Mouse (Mus musculus) midbrain, embryonic 11.5 days (tissue): ENCODE results near the gene Arhgdib. TPM values are rescaled to one million over a fixed set of nuclear protein-coding genes. Genes with fewer than 3 reads are reported as not detected.

ENCODE experiments used
- ATAC-seq: fragments of 200-750 bp; cut with Nextera tagmentation; 2 replicates; pipeline ENCODE4 v1.8.0; 2017; ENCODE audit warnings: moderate TSS enrichment, moderate library complexity; ENCODE audit not compliant: low FRiP score
- DNase-seq: peaks from one replicate; pipeline ENCODE4 v3.0.0; 2015; ENCODE audit warnings: low spot score; ENCODE audit errors: missing footprints
- H3K27ac ChIP-seq: fragments of 300-500 bp; sonication (generic); 2 replicates; pipeline ENCODE4 v1.5.1; 2014; ENCODE audit warnings: low read depth, low read length
- H3K27me3 ChIP-seq: fragments of 300-500 bp; sonication (generic); 2 replicates; pipeline ENCODE4 v1.6.1; 2014; ENCODE audit warnings: mild to moderate bottlenecking, low read length, moderate library complexity, mixed read lengths; ENCODE audit not compliant: control insufficient read depth, insufficient read depth
- H3K36me3 ChIP-seq: fragments of 300-500 bp; sonication (generic); 2 replicates; pipeline ENCODE4 v1.6.1; 2014; ENCODE audit warnings: mild to moderate bottlenecking, low read length, moderate library complexity, mixed read lengths; ENCODE audit not compliant: control insufficient read depth, insufficient read depth
- H3K4me1 ChIP-seq: fragments of 300-500 bp; sonication (generic); 2 replicates; pipeline ENCODE4 v1.6.1; 2014; ENCODE audit warnings: low read length; ENCODE audit not compliant: control insufficient read depth, insufficient read depth
- H3K4me2 ChIP-seq: fragments of 300-500 bp; sonication (generic); 2 replicates; pipeline ENCODE4 v1.6.1; 2014; ENCODE audit warnings: mild to moderate bottlenecking, moderate library complexity
- H3K4me3 ChIP-seq: fragments of 300-500 bp; sonication (generic); 2 replicates; pipeline ENCODE4 v1.5.1; 2014; ENCODE audit warnings: low read depth, low read length
- H3K9ac ChIP-seq: fragments of 300-500 bp; sonication (generic); 2 replicates; pipeline ENCODE4 v1.6.1; 2014; ENCODE audit warnings: low read length
- H3K9me3 ChIP-seq: fragments of 300-500 bp; sonication (generic); 2 replicates; pipeline ENCODE4 v1.6.1; 2016; ENCODE audit warnings: low read length; ENCODE audit not compliant: control insufficient read depth
- WGBS: fragments of 180-500 bp; shearing (Covaris S2); extraction: QIAGEN DNeasy Blood & Tissue Kit; methylation state at CpG from one replicate; pipeline ENCODE4 v1.1.7; 2014; 5-methylcytosine and 5-hydroxymethylcytosine counted together
- polyA plus RNA-seq: library from polyadenylated mRNA; unstranded; fragments of >200 nt; fragmentation: Nextera tagmentation; extraction: Ambion mirVana; gene quantifications from 2 replicates; pipeline ENCODE4 v1.2.1, GENCODE M21; 2014

Arhgdib gene
- polyA plus RNA-seq, 1 experiment from 2014 or later, result 26.4 TPM

DNA sequence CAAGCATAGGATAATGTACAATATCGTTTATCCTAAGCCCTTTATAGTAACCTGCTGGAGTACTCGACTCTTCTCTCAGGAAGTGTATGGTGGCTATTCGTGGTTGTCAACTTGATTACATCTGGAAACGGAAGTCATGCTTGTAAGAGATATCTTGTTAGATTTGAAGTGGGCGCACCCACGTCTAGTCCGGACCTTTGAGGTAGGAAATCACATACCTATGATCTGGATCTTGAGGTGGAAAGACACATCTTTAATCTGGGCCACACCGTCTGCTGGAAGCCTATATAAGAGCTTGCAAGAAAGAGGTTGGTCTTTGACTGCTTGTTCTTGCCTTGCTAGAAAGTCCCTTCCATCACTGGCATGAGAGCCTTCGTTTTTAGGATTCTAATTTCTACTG, 39.2 kb downstream of the Arhgdib start:
- WGBS, result 84% methylated on average over 9 of the region's 9 CpGs
- no peak overlapping the region for H3K9ac ChIP-seq
- ATAC-seq, result no peak

GRCm38 (mm10) chr6:136901010-136901409, 40.7 kb downstream of the Arhgdib start:
- Histone ChIP-seq H3K9ac (no peak overlapping the region), H3K27me3 (no peaks in the 10 kb centered on the region), H3K27ac (no peak overlapping the region), H3K4me2 (no peak overlapping the region), H3K4me1 (no peaks in the 10 kb centered on the region), H3K9me3 (no peaks in the 10 kb centered on the region), H3K36me3 (no peaks in the 10 kb centered on the region), H3K4me3 (no peak overlapping the region)
- DNase-seq (no peak), ATAC-seq (no peak)
- WGBS, result 82% methylated on average over 2 of the region's 2 CpGs

More for the DNA sequence above, 39.2 kb downstream of the Arhgdib start:
- Histone ChIP-seq H3K27me3 (no peaks in the 10 kb centered on the region), H3K4me2 (no peak overlapping the region), H3K4me3 (no peak overlapping the region), H3K9me3 (no peaks in the 10 kb centered on the region), H3K4me1 (no peaks in the 10 kb centered on the region), H3K27ac (no peak overlapping the region), H3K36me3 (no peaks in the 10 kb centered on the region)
- no peak for DNase-seq

DNA sequence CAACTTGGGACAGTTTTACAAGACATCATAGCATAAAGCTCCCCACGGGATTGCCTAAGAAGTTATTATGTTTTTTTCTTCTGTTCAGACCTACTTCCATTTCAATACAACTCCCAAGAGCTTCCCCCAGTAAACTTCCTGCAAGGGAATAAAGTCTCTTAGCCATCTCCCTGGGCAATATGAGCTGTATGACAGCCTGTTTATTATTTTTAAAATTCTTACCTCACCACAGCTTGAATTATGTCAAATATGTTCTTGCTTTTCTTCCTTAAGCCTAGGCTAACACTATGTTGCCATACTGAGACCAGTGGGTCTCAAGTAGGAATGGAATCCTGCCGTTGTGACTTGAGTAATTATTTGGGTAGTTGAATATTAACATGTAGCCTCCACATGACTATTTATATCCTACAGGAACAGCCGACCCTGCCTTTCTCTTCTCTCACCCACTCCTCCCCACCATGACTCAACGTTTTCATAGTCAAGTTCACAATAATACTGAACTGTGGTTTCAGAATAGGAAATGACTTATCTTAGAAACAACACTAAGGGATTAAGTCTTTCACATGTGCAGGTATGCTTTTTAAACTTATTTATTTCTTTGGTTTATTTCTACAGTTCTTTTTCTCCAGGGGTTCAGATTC, 41.2 kb downstream of the Arhgdib start:
- ATAC-seq (no peak), DNase-seq (no peak)
- Histone ChIP-seq H3K9ac (no peak overlapping the region), H3K4me3 (no peak overlapping the region), H3K27ac (no peak overlapping the region), H3K36me3 (no peaks in the 10 kb centered on the region), H3K4me1 (no peaks in the 10 kb centered on the region), H3K4me2 (no peak overlapping the region), H3K27me3 (no peaks in the 10 kb centered on the region), H3K9me3 (no peaks in the 10 kb centered on the region)
- 83% methylated on average over 4 of the region's 4 CpGs for WGBS

GRCm38 (mm10) chr6:136898954-136899353, 42.7 kb downstream of the Arhgdib start:
- Histone ChIP-seq H3K4me1 (no peaks in the 10 kb centered on the region), H3K9me3 (no peaks in the 10 kb centered on the region), H3K27ac (no peak overlapping the region), H3K4me3 (no peak overlapping the region), H3K36me3 (no peaks in the 10 kb centered on the region), H3K27me3 (no peaks in the 10 kb centered on the region), H3K9ac (no peak overlapping the region), H3K4me2 (no peak overlapping the region)
- ATAC-seq, result no peak
- no peak for DNase-seq
- WGBS, result 77% methylated on average over 2 of the region's 2 CpGs

GRCm38 (mm10) chr6:136898222-136898621, 43.5 kb downstream of the Arhgdib start:
- Histone ChIP-seq H3K4me1 (no peaks in the 10 kb centered on the region), H3K4me2 (no peak overlapping the region), H3K36me3 (no peaks in the 10 kb centered on the region), H3K27me3 (no peaks in the 10 kb centered on the region), H3K9me3 (no peaks in the 10 kb centered on the region), H3K4me3 (no peak overlapping the region), H3K9ac (no peak overlapping the region), H3K27ac (no peak overlapping the region)
- no peak for DNase-seq
- ATAC-seq, result no peak
- WGBS, result 76% methylated on average over 4 of the region's 4 CpGs

- Histone ChIP-seq H3K9ac (no peak overlapping the region), H3K4me3 (no peak overlapping the region), H3K9me3 (no peaks in the 10 kb centered on the region), H3K27me3 (no peaks in the 10 kb centered on the region), H3K36me3 (no peaks in the 10 kb centered on the region), H3K4me2 (no peak overlapping the region), H3K27ac (no peak overlapping the region), H3K4me1 (no peaks in the 10 kb centered on the region)
- ATAC-seq, result no peak
- 84% methylated on average over 4 of the region's 4 CpGs for WGBS
- no peak for DNase-seq
Measured at GRCm38 (mm10) chr6:136897789-136898188, 43.9 kb downstream of the Arhgdib start.

DNA sequence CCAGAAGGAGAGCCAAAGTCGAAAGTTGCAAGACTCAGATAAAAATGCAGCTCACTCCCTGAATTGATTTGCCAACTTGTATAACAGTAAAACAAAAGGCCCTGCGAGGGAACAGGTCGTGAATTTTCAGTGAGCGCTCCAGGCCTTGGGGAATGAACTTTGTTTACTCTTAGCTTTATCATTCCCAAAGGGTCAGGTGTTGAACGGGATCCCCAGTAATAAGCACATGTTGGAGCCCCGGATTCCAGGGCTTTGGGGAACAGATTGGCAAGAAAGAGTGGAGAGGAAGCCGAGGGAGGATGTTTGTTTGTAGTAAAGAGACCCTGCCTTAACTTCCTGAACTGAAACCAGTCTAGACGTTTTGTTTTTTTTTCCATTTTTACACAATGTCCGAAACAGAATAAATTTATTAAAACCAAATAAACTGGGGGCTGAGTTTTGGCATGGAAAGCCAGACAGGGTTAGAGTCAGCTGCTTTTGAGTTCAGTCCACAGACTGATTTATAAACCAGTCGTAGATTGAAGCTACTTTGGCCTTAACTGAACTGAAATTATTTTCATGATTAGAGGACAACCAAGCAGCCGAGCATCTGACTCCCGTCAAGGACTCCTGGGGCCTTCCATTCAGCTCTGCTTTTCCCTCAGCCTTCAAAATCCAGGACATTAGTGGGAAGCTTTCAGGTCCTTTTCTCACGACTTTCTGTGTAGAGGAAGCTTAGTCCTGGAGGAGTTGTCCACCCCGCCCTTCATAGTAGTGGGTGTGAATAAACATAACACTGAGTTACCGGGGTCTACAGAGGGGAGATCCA, 47.0 kb downstream of the Arhgdib start:
- Histone ChIP-seq H3K4me3 (no peak overlapping the region), H3K27ac (no peak overlapping the region), H3K4me2 (no peak overlapping the region), H3K9ac (no peak overlapping the region), H3K36me3 (no peaks in the 10 kb centered on the region), H3K9me3 (no peaks in the 10 kb centered on the region), H3K4me1 (no peaks in the 10 kb centered on the region), H3K27me3 (no peaks in the 10 kb centered on the region)
- ATAC-seq (no peak), DNase-seq (no peak)
- WGBS, result 69% methylated on average over 15 of the region's 15 CpGs

- no peaks in the 10 kb centered on the region for H3K36me3 ChIP-seq
- ATAC-seq (no peak), DNase-seq (no peak)
- no peaks in the 10 kb centered on the region for H3K9me3 ChIP-seq
- no peaks in the 10 kb centered on the region for H3K4me1 ChIP-seq
- H3K4me3 ChIP-seq, result no peak overlapping the region
- 80% methylated on average over 2 of the region's 2 CpGs for WGBS
- no peaks in the 10 kb centered on the region for H3K27me3 ChIP-seq
- H3K4me2 ChIP-seq, result no peak overlapping the region
- no peak overlapping the region for H3K27ac ChIP-seq
- H3K9ac ChIP-seq, result no peak overlapping the region
Measured at GRCm38 (mm10) chr6:136892002-136892401, 49.7 kb downstream of the Arhgdib start.

DNA sequence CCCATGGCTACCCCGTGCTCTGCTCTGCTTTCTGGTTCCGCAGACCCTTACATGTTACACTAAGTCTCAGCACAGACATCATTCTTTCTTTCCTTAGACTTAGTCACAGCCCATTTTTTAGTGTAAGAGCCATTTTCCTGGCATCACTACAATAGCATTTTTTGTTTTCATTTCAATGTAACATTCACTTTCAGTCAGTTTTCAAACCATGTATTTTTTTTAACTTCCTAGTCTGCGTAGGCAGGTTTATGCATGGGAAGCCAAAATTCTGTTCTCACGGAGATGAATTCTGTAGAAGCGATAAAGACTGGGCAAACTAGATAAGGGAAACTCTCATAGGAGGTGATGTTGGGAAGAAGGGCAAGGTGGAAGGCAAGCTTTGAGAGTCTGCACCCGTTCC, 52.1 kb downstream of the Arhgdib start:
- Histone ChIP-seq H3K4me2 (no peak overlapping the region), H3K4me3 (no peak overlapping the region), H3K27me3 (no peaks in the 10 kb centered on the region), H3K27ac (no peak overlapping the region), H3K36me3 (no peaks in the 10 kb centered on the region), H3K9ac (no peak overlapping the region), H3K9me3 (no peaks in the 10 kb centered on the region), H3K4me1 (no peaks in the 10 kb centered on the region)
- no peak for DNase-seq
- 91% methylated on average over 6 of the region's 6 CpGs for WGBS
- no peak for ATAC-seq
